Mouse (Mus musculus): ENCODE measurements at regions not wholly inside any gene's neighbourhood (a gene's known extent, or its start where the extent isn't known, plus 50 kb on each side); places are given as distances from the start of the nearest gene placed in this dataset.

GRCm38 (mm10) chr16:76678885-76679284, 305.3 kb upstream of the Nrip1 start:
- no peak for TF ChIP-seq CTCF (IDR thresholded peaks at IDR 0.05)
- no peak overlapping the region for H3K27ac ChIP-seq
- DNase-seq, result no peak
- intact Hi-C loops (cut with DNase I), result no loop called here
- no peak overlapping the region for H3K4me3 ChIP-seq

- Histone ChIP-seq H3K27ac (no peak overlapping the region), H3K4me3 (no peak overlapping the region)
- no peak for DNase-seq
- intact Hi-C loops (cut with DNase I), result no loop called here
- TF ChIP-seq CTCF (IDR thresholded peaks at IDR 0.05), result no peak
These were observed 296.2 kb upstream of the Nrip1 start for GRCm38 (mm10) chr16:76669795-76670194.

DNA sequence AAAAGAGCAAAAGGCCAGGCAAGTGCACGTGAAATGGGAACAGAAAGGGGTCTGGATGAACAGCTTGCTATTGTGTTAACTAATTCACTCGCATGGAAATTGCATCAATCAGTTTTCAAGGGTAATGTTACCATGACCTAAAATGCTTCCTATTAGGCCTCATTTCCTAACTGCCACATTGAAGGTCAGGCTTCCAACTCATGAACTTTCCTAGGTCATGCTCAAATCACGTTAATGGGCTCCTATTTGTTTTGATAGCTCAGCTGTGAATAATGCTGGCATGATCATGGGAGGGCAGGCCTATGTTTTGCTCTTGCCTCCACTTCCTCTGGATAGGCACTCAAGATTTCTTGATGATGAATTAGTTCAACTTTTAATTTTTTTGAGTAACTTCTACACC, 293.4 kb upstream of the Nrip1 start:
- Histone ChIP-seq H3K4me3 (no peak overlapping the region), H3K27ac (no peak overlapping the region)
- TF ChIP-seq CTCF (IDR thresholded peaks at IDR 0.05), result no peak
- DNase-seq, result no peak
- intact Hi-C loops (cut with DNase I), result no loop called here

DNA sequence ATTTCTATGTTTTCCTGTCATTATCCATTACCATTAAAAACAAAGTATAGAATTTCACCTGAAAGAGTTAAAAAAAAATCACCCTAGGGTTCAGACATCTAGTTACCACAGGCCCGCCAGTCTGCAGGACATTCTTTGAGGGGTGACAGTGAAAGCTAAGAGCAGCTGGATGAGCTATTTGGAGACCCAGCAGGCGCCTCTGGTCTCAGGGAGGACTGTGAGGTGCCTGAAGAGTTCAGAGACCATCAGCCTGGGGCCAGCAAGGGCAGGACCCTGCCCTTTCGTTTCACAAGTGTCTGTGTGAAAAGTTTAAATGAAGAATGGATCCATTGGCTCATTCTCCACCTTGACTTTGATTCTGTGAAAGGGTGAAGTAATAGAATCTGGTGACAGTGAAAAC, 281.5 kb upstream of the Nrip1 start:
- Histone ChIP-seq H3K4me3 (peak overlapping the region; percentile 43), H3K27ac (peak overlapping the region; percentile 62; the same call in 1 of the 2 replicates)
- peak; percentile 31 for DNase-seq
- intact Hi-C loops (cut with DNase I), result loop anchor here (10.0 kb wide), 1 partner anchor 280 kb away; the partner anchor contains the start of gene Nrip1
- no peak for TF ChIP-seq CTCF (IDR thresholded peaks at IDR 0.05)

DNA sequence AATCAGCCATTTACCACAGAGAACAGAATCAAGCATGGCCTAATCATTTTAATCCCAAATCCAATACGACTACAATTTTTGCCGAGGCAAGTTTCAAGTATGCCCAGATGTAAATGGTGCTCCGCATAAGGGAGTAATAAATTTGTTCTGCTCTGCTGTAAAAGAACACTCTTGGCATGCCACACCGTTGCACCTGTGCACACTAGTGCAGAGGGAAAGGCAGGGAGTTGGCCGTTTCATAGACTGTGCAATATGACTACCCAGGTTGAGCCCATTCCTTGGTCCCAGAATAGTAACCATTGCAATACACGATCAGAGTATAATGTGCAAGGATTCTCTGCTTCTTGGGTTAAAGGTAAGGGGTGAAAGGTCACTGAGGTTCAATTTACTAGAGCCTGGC, 270.7 kb upstream of the Nrip1 start:
- H3K4me3 ChIP-seq, result peak overlapping the region; percentile 32
- intact Hi-C loops (cut with DNase I), result no loop called here
- peak; percentile 74 for DNase-seq
- H3K27ac ChIP-seq, result peak overlapping the region; percentile 83
- no peak for TF ChIP-seq CTCF (IDR thresholded peaks at IDR 0.05)

DNA sequence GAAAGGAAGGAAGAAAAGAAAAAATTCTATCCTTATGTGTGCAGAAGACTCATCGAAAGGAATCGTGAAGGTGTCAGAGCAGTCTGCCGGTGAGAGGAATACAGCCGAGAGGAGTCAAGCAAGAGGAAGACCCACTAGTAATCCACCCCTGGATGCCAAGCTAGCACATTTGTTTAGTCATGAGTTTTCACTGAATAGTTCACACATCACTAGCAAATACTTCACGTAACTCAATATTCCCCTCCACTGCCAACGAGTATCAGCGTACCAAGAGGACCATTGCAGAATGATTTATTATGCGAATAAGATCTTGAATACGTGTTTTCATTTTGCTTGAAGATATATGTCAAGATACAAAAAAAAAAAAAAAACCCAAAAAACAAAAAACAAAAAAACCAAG, 270.2 kb upstream of the Nrip1 start:
- no peak for TF ChIP-seq CTCF (IDR thresholded peaks at IDR 0.05)
- peak overlapping the region; percentile 83 for H3K27ac ChIP-seq
- intact Hi-C loops (cut with DNase I), result no loop called here
- peak overlapping the region; percentile 32 for H3K4me3 ChIP-seq
- DNase-seq, result no peak

DNA sequence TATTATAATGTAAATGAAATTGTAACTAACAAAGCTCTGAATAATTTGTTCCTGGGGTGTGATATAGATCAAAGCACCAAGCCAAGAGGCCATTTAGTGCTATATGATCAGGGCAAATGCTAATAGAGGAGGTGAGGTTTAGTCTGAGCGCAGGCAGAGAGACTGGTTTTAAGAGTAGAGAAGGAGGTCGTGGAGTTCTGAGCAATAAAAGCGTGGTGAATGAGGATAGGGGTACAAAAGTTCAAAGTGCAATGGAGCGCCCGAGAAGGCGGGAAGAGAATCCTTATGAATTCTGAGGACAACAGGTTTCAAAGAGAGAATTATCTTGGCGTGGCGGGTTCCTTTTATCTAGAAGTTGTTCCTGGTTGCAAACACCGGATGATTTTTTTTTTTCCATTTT, 261.5 kb upstream of the Nrip1 start:
- Histone ChIP-seq H3K27ac (no peak overlapping the region), H3K4me3 (no peak overlapping the region)
- TF ChIP-seq CTCF (IDR thresholded peaks at IDR 0.05), result no peak
- DNase-seq, result no peak
- intact Hi-C loops (cut with DNase I), result no loop called here

- no peak for DNase-seq
- TF ChIP-seq CTCF (IDR thresholded peaks at IDR 0.05), result no peak
- Histone ChIP-seq H3K27ac (no peak overlapping the region), H3K4me3 (no peak overlapping the region)
- intact Hi-C loops (cut with DNase I), result no loop called here
These were observed 260.6 kb upstream of the Nrip1 start for GRCm38 (mm10) chr16:76634196-76634698.

DNA sequence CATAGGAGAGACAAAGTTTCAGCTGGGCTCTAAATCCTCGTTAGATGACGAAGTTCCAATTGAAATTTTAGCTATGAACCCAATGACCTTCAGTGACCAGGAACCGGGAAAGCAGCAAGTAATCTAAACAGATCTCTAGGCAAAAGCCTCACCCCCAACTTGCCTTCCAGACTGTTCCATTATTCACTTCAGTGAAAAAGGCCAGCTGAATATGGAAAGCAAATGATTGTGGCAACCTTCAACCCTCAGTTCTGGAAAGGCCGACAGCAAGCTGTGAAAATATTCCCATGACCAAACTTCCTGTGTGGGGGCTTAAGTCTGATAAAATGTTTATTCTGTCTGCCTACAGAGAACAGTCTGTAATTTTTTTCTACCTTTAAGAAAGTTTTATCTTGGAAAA, 252.5 kb upstream of the Nrip1 start:
- intact Hi-C loops (cut with DNase I), result no loop called here
- no peak overlapping the region for H3K27ac ChIP-seq
- H3K4me3 ChIP-seq, result no peak overlapping the region
- no peak for DNase-seq
- no peak for TF ChIP-seq CTCF (IDR thresholded peaks at IDR 0.05)

- DNase-seq, result no peak
- intact Hi-C loops (cut with DNase I), result no loop called here
- Histone ChIP-seq H3K4me3 (peak overlapping the region; percentile 9; the same call in 1 of the 2 replicates), H3K27ac (no peak overlapping the region)
- TF ChIP-seq CTCF (IDR thresholded peaks at IDR 0.05), result no peak
These were observed 248.1 kb upstream of the Nrip1 start for GRCm38 (mm10) chr16:76621715-76622114.

DNA sequence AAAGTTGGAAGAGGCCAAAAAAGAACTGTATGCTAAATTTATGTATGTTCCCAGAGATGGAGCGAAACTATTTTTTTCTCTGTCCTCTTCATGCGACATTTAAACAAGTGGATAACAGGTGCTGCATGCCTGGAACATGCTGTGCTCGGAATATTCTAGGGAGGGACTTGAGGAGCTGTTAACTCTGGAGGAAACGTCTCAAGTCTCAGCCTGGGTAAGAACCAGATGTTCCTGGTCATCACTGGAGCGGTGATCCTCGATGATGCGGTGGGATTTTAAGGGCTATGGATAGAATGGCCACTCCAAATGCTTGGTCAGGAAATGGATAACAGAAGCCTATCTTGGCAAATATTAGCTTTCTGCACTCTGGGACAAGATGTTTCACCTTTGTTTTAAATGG, 244.7 kb upstream of the Nrip1 start:
- Histone ChIP-seq H3K27ac (no peak overlapping the region), H3K4me3 (no peak overlapping the region)
- intact Hi-C loops (cut with DNase I), result no loop called here
- no peak for TF ChIP-seq CTCF (IDR thresholded peaks at IDR 0.05)
- DNase-seq, result no peak

DNA sequence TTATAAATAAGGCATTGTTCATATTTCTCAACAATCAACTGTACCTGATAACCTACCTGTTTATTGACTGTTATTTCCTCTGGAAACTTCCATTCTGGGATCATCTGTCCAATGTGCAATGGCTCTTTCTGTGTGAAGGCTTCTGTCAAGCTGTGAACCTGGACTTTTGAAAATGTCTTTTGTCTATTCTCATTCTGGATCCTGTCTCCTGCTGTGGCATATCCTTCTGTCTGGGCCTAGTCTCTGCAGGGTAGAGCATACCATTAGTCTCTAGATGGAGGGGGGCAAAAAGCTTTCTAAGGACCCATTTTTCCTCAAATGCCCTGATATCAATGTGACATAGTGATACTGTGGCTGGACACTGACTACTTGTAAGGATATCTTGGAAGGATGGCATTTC, 237.4 kb upstream of the Nrip1 start:
- no peak for DNase-seq
- intact Hi-C loops (cut with DNase I), result no loop called here
- H3K4me3 ChIP-seq, result no peak overlapping the region
- no peak for TF ChIP-seq CTCF (IDR thresholded peaks at IDR 0.05)
- no peak overlapping the region for H3K27ac ChIP-seq

- intact Hi-C loops (cut with DNase I), result no loop called here
- Histone ChIP-seq H3K4me3 (no peak overlapping the region), H3K27ac (no peak overlapping the region)
- no peak for DNase-seq
- TF ChIP-seq CTCF (IDR thresholded peaks at IDR 0.05), result no peak
These were observed 231.3 kb upstream of the Nrip1 start for GRCm38 (mm10) chr16:76604914-76605313.

- Histone ChIP-seq H3K27ac (no peak overlapping the region), H3K4me3 (no peak overlapping the region)
- intact Hi-C loops (cut with DNase I), result no loop called here
- DNase-seq, result no peak
- no peak for TF ChIP-seq CTCF (IDR thresholded peaks at IDR 0.05)
These were observed 230.2 kb upstream of the Nrip1 start for GRCm38 (mm10) chr16:76603846-76604258.

Measured in gastrocnemius, adult 2 months (tissue).